Mouse (Mus musculus) embryo, embryonic 11.5 days (tissue): ENCODE measurements around the gene Ephb2.

Experiments
- DNase-seq: peaks from one replicate; pipeline ENCODE4 v3.0.0-alpha.2; 2012; ENCODE audit warnings: low read depth, low spot score

Gene Ephb2

DNA sequence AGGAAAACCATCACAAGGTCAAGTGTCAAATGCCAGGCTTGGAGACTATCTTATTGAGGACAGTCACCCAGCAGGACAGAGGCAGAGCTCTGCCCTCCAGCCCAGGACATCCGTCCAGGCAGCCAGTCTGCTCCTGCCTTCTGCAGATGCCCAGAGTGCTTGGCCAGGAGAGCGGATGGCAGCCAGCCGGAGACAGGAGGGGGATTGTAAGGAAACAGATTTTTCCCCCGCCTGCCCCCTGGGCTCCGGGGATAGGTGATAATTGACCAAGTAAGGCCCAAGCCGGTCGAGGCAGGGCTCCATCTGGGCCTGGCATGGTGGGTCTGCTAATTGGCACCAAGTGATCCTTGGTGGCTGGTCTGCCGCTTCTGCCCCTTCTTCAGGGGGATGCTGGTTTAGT is 133.3 kb downstream of the Ephb2 start:
- no peak for DNase-seq

DNA sequence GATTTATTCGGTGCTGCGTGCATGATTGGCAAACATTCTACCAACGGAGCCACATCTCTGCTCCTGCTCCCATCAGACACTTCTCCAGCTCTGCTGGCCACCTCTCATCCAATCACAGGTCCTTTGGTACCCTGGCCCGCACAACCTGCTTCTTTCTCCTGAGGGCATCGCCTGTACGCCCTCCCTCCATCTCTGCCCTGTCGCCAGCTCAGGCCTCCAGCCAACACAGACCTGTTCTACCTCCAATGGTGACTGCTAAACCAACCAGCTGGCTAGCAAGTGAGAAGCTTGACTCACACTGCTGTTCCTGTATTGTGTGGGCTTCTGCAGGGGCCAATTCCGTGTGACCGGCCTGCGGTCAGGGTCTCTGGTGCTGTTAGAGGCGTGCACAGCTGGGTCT is 134.6 kb downstream of the Ephb2 start:
- no peak for DNase-seq

DNA sequence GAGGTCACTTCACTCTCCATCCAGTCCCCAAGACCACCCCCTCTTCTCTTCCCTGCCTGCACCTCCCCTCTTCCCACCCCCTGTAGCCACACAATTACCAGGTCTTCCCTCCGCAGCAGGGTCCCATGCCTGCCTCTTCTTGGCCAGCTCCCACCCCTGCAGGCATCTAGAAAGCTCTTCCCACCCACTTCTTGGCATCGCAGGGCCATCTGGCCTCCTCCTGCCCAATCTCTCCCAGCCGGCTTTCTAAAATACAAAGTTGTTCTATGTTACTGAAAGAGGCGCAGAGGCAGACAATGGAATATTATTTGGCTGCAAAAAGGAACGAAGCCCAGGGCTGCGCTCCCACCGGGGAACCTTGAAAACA is 136.7 kb downstream of the Ephb2 start:
- no peak for DNase-seq

DNA sequence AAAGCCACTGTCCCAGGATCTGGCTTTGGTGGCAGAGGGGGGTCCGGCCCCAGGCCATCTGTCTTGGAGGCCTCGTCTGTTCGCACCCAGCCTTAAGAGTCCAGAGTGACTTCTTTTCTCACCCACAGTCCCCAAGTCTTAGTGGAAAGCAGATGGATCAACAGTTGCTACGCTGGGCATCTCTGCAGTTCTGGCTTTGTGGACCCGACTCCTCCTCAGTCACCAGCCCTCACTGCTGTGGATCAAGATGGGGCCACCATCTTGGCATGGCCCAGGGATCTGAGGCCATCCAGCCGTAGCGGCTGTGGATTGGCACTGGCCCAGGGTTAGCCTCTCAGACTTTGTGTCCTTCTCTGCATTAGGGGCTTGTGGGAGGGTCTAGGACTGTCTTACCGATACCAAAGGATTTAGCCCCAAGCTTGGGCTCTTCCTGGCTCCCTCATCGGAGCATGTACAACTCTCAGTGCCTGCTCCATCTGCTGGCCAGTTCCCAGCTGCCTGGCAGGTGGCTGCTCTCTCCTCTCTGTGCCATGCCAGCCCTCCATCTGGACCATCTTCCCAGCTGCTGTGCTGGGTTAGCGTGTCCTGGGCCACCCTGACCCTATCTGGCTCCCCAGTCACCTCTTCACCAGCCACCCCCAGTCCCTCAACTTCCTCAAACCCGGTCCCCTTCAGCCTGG is 137.2 kb downstream of the Ephb2 start:
- no peak for DNase-seq

DNA sequence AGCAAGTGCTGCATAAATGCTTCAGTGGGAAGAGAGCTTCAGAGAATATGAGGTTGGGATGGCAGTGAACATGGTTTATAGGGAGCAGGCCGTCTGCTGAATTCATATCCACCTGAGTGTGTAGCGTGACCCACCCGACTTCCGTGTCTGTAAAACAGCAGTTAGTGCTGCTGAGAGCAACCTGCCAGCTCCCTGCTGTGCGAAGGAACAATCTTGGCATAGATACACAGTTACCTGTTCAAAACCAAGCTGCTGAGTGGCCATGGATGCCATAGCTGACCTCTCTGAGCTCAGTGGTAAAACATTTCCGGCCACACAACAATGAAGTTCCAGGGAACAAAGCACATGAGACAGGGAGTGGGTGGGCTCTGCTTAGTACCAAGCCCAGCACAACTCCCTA is 138.5 kb downstream of the Ephb2 start:
- DNase-seq: no peak

DNA sequence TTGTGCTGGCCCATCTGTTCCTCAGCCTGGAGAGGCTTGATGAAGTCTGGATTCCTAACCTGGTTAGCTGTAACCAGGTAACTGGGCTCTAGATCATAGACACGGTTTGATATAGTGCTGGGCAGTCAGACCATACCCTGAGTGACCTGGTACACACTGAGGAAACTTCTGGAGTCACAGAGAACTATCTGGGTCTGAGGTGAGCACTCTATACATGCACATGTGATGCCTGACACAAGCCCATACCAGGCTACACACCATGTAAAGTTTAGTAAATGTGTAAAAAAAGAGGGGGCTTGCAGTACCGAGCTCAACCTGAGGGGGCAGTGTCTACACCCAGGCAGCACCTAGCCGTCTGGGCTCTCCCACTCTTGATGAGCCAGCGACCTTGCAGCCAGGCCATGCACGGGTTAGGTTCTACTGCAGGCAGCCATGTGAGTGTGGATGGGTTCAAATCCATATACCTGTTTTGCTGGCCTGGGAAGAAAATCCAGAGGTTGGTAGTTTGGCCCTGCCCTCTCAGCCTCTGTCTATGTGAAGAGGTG is 139.3 kb downstream of the Ephb2 start:
- peak; percentile 41 for DNase-seq

DNA sequence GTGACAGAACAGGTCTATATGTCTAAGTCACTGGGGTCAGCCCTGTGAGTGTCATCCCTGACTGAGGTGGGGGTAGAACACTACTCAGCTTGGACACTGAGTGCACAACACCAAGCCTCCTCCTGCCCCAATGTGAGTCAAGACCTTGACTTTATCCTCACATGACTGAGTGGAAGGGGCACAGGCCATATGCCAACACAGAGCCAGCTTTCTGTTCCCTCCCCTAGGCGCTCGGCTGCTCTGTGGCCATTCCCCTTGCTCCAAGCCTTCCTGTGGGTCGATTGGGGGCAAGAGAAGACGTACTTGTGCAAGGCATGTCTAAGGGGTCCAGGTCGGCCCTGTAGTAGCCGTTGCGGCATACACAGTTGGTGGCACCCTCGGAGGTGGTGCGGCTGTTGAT is 140.1 kb downstream of the Ephb2 start:
- no peak for DNase-seq

DNA sequence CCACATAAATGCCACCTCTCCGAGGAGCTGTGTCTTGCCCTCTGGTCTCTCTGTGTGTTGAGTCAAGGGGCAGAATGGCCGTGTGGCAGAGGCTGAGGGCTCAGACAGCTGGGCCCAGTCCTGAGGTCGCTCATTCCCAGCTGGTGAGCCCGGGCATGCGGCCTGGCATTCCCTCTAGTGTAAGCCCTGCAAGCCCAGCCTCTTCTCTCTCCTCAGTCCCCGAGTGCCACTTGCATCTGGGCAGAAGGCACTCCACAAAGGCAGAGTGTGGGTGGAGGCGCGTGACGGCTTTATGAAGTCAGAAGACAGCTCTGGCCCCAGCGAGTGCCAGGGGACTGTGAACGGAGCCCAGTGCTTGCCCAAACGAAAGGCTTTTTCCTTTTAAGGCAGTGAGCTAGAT is 145.8 kb downstream of the Ephb2 start:
- DNase-seq: no peak

DNA sequence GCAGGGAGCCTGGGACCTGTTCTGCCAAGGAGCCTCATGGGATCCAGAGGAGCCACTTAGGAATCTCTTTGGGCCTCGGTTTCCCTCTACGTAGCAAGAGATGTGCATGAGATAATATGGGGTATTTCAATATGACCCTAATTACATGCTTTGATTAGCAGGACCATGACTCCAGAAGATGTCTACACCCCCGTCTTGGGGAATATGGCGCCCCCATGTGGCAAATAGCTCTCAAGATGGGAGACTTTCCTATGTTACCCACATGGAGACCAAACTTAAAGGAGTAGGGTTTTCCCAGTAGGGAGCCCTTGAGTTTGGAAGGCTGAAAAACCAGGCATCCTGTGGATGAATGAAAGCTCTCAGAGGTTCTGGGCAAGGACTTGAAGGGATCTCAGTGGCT is 147.7 kb downstream of the Ephb2 start:
- DNase-seq: no peak

DNA sequence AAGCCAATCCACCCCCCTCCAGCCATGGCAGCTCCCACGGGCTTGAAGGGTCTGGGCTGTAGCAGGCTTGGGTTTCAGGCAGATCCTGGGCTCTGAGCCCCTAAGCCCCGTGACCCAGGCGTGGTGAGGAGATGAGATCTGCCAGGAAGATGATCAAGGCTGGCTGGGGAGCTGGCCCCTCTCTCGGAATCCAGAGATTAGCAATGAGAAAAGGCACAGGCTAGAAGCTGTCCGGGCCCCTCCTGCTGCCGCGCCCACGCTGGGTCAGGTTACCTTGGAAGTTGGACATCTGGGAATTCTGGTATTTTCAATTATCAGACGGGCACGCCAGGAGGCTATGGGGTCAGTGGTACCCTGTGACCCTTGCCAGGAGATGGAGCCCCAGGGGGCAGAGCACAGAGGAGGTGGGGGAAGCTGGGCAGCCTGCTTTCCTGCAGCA is 150.3 kb downstream of the Ephb2 start:
- DNase-seq: no peak

DNA sequence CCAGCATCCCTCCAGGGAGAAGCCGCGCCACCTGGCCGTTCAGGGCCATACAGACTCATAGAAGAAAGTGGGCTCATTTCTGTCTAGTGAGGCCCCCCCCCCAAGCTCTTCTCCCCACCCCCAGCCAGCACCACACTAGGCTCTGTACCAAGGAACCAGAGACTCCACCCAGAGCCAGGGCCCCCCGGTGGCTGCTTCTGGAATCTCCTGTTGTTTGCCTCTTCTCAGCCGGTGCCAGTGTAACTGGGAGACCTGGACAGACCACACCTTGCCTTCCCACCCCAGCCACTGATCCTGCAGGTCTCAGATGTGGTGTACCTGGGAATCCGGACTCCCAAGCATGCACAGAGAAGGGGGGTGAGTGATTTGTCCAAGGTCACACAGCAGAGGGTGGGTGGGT is 151.3 kb downstream of the Ephb2 start:
- DNase-seq: no peak

DNA sequence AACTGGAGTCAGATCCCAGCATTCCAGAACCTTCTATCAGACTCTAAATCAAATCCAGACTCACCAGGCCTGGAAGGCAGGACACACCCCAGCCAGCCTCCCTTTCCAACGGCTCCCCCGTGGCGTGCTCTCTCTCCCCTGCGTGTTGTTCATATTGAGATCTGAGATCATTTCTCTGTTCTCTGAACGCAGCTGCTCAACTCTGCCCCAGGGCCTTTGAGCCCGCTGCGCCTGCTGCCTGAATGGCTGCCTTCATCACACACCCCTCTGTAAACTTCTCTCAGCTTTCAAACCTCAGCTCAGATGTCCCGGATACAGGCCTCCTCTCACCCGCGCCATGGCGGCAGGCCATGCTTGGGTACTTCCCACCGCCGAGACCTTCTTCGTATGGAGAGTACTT is 155.1 kb downstream of the Ephb2 start:
- DNase-seq: no peak

DNA sequence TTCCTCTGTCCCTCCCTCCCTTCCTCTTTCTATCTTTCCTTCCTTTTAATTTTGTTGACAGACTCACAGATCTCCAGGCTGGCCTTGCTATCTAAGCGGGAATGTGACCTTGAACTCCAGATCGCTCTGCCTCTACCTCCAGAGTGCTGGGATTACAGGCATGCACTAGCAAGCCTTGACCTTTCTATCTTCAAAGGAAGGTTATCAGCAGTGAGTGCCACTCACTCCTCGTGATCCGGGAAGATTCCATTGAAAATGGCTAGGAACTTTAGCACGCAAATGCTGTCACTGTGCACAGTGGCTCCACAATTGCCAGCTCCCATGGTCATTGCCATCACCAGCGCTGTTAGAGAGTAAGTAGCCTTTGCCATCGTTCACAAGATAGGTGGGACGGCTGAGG is 156.6 kb downstream of the Ephb2 start:
- no peak for DNase-seq

DNA sequence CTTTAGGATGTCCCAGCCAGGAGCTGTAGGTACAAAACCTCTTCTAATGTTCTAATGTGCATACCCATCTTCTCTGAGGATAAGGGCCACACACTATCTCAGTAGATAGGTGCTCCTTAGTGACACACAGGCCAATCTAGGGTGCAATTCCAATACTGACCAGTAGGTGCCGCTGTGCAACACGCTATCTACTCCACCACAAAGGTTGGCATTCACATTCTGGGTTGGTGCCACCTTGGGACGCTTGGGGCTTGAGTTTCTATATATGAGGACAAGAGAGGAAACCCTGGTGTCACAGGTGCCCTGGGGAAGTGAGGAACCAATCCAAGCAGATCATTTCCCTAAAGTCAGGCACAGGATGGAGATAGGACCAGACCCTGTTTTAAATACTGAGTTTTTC is 157.3 kb downstream of the Ephb2 start:
- DNase-seq: peak; percentile 69

DNA sequence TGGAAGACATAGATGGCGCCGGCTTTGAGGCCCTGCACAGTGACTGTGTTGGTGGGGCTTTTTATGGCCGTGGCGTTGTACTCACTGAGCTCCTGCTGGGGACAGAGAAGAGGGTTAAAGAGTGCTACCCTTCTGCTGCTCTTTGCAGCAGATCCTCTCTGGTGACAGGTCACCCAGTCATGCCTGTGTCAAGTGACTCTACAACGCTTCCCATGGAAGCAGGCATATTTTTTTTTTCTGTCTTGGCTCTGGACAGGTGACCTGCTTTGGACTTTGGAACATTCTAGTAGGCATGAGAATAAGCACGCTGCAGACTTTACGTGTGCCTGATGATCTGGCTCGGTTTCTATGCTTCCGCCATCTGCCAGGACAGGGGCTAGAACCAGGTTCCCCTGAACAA is 160.3 kb downstream of the Ephb2 start:
- no peak for DNase-seq

DNA sequence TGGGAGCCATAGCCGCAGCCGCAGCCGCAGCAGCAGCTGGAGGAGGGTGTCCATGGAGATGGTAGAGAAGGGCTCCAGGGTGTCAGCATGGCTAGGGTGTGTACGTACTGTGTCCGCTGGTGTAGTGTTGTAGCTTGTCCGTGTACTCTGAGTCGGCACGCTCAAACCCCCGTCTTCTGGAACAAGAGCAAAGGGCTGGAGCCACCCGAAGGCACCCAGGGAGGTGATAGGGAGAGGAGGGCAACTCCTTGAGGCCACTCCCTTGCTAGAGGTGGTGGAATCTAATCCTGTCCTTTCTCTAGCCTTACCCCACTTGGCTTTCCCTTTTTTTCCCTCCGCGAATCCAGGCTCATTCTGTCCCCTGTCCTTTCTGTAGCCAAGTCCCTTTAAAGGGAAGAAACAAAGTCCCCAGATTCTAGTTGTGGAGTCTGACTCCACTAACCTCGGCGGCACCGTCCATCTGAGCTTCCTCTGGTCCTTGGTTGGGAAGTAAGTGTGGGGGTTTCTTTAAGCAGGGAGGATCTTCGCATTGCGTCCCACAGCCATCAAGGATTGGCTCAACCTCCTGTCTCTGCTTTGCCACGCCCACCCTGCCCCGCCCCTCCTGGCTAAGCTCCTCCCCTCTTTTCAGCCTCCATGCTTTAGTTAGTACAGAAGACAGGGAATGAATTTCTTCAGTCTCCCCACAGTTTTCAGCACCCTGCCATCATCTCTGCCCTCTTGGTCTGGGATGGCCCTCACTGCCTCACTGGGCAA is 163.3 kb downstream of the Ephb2 start:
- DNase-seq: no peak

DNA sequence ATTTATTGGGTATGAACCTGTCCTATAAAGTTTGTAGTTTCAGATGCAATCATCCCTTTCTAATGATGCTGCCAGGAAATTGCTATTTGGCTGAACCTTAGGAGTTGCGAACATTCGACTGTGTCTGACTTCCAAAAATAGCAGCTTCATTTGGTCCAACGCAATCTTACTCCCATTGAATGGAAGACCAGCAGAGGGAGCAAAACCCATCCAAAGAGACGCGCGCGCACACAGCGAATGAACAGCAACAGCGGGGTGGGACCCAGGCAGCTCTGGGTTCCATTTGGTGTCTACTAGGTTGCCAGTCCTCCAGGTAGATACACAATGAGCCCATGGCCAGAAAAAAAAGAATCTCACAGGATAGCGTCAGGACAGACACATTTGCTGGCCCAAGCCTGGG is 168.0 kb downstream of the Ephb2 start:
- DNase-seq: no peak

DNA sequence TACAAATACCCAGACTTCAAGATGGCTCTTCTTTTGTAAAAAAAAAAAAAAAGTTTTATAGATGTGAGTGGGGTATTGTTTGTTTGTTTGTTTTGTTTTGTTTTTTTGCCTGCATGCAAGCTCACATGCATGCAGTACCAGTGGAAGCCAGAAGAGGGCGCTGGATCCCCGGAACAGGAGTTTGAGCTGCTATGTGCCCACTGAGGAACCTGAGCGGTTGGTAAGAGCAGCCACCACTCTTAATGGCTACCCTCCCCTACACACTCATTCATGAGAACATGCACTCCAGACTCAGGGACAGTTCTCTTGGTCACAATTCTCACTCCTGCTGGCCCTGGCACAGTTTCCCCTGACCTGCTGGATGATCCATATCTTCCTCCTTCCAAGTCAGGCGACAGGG is 169.8 kb downstream of the Ephb2 start:
- no peak for DNase-seq

DNA sequence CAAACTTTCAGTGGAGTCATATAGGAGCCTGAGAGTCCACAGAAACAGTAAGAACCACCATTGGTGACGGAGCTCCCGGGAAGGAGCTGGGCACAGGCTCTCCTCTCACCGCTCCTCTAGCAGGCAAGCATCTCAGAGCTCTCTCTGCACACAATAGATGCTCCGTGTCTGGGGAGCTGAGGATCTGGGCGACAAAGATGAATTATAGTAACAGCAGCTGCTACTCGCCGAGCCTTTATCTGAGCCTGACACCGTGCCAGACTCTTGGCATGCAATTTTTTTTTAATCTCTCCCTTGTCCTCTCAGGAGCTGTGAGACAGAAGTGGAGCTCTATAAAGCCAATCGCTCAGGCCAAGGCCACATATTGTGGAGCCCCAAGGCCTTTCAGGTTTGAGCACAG is 170.7 kb downstream of the Ephb2 start:
- no peak for DNase-seq

DNA sequence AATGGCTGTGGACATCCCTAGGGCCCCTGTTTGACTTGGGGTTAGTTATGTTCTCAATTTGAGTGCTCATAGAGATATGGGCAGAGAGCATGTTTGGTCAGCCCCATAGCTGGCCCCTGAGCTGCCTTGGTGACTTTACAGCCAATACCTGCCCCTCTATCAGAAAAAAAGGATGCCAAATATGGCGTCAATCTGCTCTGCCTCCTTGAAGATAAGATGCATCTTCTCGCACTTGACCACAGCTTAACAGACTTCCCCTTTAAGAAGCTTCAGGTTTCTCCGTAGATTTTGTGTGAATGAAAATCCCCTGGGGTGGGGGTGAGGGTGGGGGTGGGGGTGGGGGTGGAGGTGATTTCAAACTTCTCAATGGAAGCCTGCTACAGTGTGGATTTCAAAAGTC is 177.9 kb downstream of the Ephb2 start:
- DNase-seq: no peak

DNA sequence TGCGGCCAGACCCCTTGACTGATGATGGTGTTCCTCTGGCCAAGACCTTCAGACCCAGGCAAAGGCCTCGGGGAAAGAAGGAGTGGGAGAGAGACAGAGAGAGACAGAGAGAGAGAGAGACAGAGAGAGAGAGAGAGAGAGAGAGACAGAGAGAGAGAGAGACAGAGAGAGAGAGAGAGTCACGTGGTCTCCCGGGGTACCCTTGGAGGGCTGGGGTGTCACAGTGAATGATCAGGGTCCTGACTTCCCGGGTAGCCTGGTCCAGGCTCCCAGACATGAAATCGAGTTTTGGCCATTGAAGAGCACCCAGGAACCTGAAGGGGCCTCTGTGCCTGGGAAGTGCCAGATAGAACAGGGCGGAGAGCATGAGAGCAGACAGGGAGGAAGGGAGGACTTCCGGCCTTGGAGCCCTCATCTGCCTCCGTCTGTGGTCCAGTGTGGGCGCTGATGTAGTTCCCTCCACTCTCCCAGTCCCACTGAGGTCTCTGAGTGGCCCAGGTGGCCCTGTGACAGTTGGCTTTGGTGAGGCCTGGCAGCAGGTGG is 182.0 kb downstream of the Ephb2 start:
- no peak for DNase-seq

DNA sequence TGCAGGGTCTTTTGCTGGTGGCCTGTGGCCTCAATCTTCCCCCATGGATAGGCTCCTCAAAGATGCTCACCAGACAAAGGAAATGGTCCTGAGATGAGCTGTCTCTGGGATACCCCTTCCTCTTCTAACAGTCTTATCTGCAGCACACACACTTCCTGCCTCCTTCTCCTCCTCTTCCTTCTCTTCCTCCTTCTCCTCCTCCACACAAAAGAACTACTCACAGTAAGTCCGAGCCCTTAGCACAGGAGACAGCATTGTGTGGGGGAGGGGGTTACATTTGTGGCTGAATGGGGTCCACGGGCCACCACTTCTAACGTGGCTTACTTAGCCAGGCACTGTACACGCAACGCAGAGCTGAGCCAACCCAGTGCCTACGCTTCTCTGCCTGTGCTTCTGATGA is 182.8 kb downstream of the Ephb2 start:
- DNase-seq: no peak

DNA sequence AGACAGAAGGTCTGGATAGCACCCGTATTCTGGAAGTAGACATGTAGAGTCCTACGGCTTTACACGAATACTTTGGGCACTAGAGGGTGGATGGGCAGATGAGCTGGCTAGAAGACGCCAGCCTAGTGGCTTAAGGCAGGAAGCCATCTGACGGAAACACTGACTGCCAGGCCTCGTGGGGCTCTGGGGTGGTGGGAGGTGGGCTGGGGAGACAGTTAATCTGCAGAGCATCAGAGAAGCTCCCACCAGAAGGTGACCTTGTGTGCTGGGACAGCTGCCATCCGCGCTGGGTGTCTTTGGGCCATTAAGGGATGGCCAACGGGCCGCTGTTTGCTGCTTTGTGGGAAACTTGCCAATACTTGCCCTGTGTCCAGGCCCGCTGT is 183.3 kb downstream of the Ephb2 start:
- DNase-seq: no peak
